Mouse (Mus musculus) liver, postnatal 0 days (tissue): ENCODE data around the gene Pla2g4b.

Experiments
- CTCF ChIP-seq: sonication (generic); IDR thresholded peaks from 2 replicates; pipeline ENCODE4 v1.5.1; 2016; ENCODE audit warnings: antibody characterized with exemption, low read depth
- EP300 ChIP-seq: IDR thresholded peaks from 2 replicates; pipeline ENCODE4 v1.6.1; 2016; ENCODE audit warnings: antibody characterized with exemption, low read depth, mild to moderate bottlenecking

DNA sequence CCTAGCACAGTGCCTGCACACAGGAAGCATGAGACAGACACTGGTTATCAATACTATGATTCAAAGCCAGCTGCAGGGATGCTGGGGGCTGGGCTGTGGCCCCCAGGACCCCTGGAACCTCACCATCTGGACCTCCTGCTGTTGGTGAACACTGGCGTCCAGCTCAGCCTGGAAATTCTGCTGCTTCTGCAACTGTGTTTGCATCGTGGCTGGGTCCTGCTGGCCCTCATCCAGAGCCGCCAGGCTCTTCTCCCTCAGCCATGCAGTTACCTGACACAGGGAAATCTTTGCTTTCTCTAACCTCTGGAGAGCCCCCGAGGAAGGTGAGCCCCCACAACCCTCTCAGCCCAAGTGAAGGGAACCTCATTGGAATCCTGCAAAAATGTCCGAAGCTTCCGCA, 18.2 kb downstream of the Pla2g4b start:
- no peak for TF ChIP-seq CTCF
- TF ChIP-seq EP300, result no peak
